Mouse (Mus musculus) spleen, adult 12 weeks (tissue): ENCODE data around the gene Gm36028.

ENCODE experiments used
- DNase-seq: peaks from one replicate; pipeline ENCODE4 v3.0.0; 2022; ENCODE audit warnings: low spot score

Gm36028 gene

GRCm38 (mm10) chr16:37861029-37861428 is at the start of gene Gm36028:
Gene Gm36028, minus strand, starts transcription at chr16:37861146.
- DNase-seq: no peak

GRCm38 (mm10) chr16:37906456-37906855 is 45.5 kb upstream of the Gm36028 start:
- no peak for DNase-seq

GRCm38 (mm10) chr16:37901318-37901717 is 40.4 kb upstream of the Gm36028 start:
- DNase-seq: no peak

- no peak for DNase-seq
These were observed 38.4 kb upstream of the Gm36028 start for GRCm38 (mm10) chr16:37899357-37899756.

DNA sequence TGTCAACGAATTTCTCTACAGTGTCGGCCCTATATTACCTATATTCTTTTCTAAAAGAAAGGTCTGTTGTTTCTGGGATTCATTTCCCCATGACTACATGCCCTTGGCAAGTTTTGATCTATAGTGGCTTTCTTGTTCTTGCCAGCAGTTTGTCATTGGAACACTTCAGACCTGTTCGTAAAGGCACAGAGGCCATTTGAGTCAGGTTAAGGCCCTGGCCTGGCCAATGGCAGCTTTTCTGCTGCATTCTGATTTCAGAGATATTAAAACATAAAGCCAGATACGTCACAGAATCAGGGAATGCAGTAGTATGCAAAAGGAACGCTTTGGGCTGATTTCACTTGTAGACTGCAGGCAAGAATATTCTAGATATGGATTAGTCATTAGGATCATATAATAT is 37.8 kb upstream of the Gm36028 start:
- DNase-seq: no peak

DNA sequence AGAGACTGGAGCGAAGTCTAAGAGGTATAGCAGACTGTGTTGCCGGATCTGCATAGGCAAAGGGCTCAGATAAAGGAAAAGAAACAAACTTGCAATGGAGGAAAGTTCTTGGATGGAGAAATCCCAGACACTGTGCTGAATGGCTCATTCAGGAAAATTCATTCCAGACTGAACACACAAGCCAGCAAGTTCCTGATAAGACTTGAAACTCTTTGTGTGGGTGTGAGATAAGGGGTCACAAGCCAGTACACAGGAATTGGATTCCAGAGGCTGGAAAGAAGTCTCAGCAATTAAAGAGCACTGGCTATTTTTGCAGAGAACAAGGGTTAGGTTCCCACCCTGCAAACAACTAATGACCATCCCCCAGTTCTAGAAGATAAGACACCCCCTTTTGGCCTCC is 33.0 kb upstream of the Gm36028 start:
- DNase-seq: no peak

DNA sequence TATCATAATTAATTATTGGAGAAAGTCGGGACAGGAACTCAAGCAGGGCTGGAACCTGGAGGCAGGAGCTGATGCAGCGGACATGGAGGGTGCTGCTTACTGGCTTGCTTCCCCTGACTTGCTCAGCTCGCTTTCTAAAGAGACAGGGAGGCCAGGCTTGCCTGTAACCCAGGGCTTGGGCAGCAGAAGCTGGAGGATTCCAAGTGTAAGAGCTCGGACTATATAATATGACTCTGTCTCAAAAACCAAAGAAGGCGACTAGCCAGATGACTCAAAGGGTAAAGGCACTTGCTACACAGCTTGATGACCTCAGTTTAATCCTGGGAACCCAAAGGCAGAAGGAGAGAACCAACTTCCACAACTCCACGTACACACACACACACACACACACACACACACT is 32.4 kb upstream of the Gm36028 start:
- DNase-seq: no peak

GRCm38 (mm10) chr16:37892667-37893066 is 31.7 kb upstream of the Gm36028 start:
- no peak for DNase-seq

DNA sequence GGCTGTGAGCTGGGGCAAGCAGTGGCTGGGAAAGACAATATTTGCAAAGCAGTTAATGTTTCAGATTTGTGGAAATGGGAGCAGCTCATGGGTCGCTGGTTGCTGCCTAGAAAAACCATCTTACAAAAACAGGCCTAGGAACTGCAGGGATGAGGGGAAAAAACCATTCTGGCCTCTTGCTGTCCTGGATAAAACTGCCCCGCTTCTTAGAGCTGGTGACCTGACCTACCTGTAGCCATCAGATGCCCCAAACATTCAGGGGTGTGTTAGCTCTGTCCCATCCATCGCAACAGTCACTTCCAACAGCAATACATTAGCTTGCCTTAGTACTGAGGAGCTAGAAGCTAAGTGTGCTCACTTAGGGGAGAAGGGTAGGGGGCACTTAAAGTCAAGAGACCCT is 28.0 kb upstream of the Gm36028 start:
- no peak for DNase-seq

- DNase-seq: no peak
These were observed 20.2 kb upstream of the Gm36028 start for GRCm38 (mm10) chr16:37881168-37881567.

- no peak for DNase-seq
These were observed 18.9 kb upstream of the Gm36028 start for GRCm38 (mm10) chr16:37879750-37880419.

DNA sequence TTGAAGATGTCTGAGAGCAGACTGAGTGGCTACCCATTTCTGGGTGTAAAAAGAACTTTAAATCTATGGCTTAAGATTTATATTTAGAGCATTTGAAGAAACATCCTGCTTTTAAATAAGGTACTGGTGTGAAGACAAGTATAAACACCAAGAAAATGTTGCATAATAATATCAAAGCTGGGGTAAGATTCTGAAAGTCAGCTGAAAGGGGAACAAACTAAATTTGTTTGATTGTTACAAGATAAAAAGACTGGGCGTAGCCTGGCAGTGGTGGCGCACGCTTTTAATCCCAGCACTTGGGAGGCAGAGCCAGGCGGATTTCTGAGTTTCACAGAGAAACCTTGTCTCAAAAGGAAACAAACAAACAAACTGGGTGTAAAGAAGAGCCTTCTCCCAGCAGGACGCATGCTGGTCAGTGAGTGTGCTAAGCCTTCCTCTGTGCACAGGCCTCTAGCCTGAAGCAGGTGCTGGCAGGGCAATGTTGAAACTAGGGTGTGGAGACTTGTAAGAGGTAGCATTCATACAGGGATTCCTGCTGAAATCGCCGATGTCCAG is 18.1 kb upstream of the Gm36028 start:
- DNase-seq: no peak

DNA sequence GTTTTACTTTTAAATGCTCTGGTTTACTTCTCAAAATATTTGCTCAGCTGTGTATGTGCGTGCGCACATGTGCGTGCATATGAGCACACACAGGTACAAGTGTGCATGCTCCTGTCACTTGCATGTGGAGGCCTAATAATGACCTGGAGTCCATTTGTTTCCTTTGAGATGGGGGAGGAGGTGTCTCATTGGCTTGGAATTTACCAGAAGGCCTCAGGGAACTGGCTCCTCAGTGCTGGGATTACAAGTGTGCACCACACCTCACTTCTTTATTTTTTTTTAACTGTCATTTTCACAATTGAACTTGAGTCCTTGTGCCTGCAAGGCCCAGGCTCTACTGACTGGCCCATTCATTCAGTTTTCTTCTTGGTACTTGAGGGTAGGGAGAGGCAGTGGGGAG is 16.5 kb upstream of the Gm36028 start:
- no peak for DNase-seq

- DNase-seq: no peak
These were observed 13.7 kb upstream of the Gm36028 start for GRCm38 (mm10) chr16:37874501-37875235.

DNA sequence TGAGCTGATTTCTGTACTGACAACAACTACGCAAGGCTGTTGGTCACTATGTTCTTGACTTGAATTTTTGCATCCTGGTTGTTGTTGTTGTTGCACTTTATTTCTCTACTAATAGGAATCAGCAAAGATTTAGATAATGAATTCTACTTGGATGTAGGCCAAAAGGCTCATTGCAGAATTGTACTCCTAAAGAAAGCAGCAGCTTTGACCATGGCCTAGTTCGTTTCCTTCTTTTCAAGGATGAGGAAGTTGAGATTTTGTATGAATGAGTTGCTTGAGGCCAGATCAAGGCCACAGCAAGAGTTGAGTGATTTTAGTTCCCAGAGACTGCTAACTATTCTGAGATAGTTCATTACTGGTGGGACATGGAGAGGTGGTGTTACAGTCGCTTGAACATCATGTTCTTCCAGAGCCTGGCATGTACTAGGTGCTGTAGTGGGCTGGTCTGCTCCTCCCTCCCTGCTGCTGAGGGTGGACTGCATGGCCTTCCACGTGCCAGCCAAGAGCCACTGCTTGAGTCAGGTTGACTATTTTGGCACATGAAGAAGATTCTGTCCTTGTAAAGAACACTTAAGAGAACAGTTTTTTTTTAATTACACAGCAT is 10.3 kb upstream of the Gm36028 start:
- DNase-seq: no peak

DNA sequence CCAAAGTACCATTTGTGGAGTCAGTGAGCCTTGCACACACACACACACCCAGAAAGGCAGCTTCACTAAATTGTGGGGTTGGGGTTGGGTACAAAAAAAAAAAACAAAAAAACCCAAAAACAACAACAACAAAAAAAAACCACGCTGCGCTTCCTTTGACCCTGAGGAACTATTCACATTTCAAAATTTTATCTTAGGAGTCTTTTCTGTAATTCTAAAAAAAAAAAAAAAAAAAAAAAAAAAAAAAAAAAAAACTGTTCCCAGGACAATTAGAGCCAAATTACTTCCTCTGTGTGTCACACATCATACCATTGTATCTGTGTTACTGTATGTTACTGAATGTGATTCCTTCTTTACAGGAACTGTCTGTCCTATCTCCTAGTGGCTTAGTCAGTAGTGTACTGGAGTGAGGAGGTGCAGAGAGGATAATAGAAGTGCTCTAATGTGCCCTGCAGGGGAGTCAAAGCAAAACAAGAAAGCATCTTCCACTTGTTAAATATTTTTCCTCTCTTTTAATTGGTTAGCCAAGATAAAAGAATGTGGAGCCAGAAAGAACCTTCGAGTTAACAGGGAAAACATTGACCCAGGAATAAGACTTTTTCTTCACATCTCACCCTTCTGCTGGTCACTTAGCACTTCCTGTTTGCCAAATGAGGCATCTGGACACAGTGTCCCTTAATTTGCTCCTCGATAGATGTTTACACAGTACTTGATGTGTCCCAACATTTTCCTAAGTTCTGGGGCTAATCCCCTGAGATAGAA is 8.7 kb upstream of the Gm36028 start:
- DNase-seq: no peak

DNA sequence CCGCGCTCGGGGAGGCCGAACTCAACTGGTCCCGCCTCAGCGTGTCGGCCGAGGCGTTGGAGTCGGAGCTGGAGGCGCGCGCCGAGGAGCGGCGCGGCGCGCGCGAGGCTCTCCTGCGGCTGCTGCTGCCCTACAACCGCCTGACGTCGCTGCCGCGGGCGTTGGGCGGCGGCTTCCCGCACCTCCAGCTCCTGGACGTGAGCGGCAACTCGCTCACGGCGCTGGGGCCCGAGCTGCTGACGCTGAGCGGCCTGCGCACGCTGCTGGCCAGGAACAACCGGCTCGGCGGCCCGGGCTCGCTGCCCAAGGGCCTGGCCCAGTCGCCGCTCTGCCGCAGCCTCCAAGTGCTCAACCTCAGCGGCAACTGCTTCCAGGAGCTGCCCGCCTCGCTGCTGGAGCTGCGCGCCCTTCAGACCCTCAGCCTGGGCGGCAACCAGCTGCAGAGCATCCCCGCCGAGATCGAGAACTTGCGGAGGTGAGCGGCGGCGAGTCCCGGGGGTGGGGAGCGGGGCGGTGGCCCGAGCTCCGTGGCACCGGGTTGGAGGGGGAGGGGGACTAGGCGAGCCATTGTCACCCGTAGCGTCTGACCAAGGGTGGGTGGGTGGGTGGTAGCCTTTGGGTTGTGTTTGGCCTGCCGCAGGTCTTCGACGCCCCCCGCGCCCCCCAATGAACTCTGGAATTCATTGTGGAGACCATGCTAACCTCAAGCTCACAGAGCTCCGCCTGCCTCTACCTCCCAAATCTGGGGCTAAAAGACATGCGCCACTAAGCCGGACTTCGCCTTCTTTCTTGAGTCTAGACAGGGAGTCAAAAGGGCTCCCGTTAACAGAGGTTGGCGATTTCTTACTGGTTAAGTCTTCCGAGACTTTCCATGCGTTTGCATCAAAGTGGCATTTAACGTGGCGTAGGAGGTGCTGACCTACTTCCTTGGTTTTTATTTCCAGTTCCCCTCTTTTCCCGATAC is 7.8 kb upstream of the Gm36028 start:
- peak; percentile 2 for DNase-seq

- peak; percentile 58 for DNase-seq
These were observed 7.0 kb upstream of the Gm36028 start, which contains the start of gene Lrrc58 for GRCm38 (mm10) chr16:37867791-37868505. Gene Lrrc58, plus strand, starts transcription at chr16:37868389.

DNA sequence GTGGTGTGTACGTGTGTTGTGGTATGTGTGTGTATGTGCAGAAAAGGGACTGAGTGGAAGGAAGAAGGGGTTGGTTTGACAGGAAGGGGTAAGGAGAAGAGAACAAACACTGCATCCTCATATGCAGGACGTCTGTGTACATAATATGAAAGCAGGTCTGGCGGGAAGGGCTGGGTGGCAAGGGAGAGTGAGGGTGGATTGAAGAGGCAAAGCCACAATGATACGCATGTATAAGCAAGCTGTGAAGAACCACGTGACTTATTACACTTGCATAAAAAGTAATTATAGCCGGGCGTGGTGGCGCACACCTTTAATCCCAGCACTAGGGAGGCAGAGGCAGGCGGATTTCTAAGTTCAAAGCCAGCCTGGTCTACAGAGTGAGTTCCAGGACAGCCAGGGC is 4.9 kb upstream of the Gm36028 start:
- DNase-seq: no peak

DNA sequence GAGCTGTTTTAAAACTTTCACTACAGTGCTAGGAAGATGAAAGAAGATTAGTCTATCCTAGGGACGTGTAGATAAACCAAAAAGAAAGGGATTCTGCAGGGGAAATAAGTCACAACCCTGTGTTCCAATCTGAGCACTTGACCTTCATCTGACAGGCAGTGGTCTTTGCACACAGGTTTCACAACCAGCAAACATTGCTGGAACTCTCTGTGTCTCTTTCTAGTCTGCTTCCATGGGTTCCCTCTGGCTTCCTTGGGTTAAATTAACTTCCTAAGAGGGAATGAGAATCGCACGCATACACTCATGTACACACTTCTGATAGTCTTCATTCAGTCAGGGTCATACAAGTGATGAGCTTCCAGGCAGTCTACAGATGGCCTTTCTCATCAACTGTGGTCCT is 2.9 kb upstream of the Gm36028 start:
- no peak for DNase-seq
